Mouse (Mus musculus) MEL (cell line): ENCODE measurements around the gene Tigit. TPM values are rescaled to one million over a fixed set of nuclear protein-coding genes. Genes with fewer than 3 reads are reported as not detected.
A peak's percentile ranks its signal among the peaks of the same experiment; 100 is the strongest.

Source experiments
- DNase-seq: peaks from one replicate; pipeline ENCODE4 v3.0.0; 2011; ENCODE audit warnings: low read depth, low spot score
- H3K27ac ChIP-seq: 2 replicates; pipeline ENCODE4 v1.5.1; 2012; ENCODE audit warnings: low read depth, mild to moderate bottlenecking, control low read depth, low read length, moderate library complexity; ENCODE audit not compliant: control insufficient read depth
- H3K27me3 ChIP-seq, 2 experiments: fragments of 150-350 bp in 1 of 2; sonication (generic) in 1 of 2; 2 replicates each; pipeline ENCODE4 v1.6.1; 2012; ENCODE audit warnings: low read length in 2 of 2, mild to moderate bottlenecking in 2 of 2, improper control_type of control experiment in 1 of 2, moderate library complexity in 1 of 2; ENCODE audit not compliant: insufficient read depth in 2 of 2, control insufficient read depth in 1 of 2
- H3K36me3 ChIP-seq, 2 experiments: 2 replicates each; pipeline ENCODE4 v1.6.1; 2012 to 2014; ENCODE audit warnings: low read length in 2 of 2, improper control_type of control experiment in 1 of 2, inconsistent platforms in 1 of 2, mild to moderate bottlenecking in 1 of 2; ENCODE audit not compliant: insufficient read depth in 2 of 2, control insufficient read depth in 1 of 2
- H3K4me1 ChIP-seq, 2 experiments: fragments of 150-350 bp in 1 of 2; sonication (generic) in 1 of 2; 2 replicates each; pipeline ENCODE4 v1.6.1; 2012; ENCODE audit warnings: low read length in 2 of 2, improper control_type of control experiment in 1 of 2, mild to moderate bottlenecking in 1 of 2; ENCODE audit not compliant: insufficient read depth in 2 of 2, control insufficient read depth in 1 of 2
- H3K4me3 ChIP-seq, 2 experiments: fragments of 150-350 bp in 1 of 2; sonication (generic) in 1 of 2; 2 replicates each; pipeline ENCODE4 v1.5.1; 2012; ENCODE audit warnings: low read depth in 2 of 2, low read length in 2 of 2, mild to moderate bottlenecking in 2 of 2, moderate library complexity in 2 of 2, control low read depth in 1 of 2, improper control_type of control experiment in 1 of 2; ENCODE audit not compliant: control insufficient read depth in 1 of 2, insufficient read depth in 1 of 2
- H3K79me2 ChIP-seq: 2 replicates; pipeline ENCODE4 v1.6.1; 2012; ENCODE audit warnings: mild to moderate bottlenecking, low read length, moderate library complexity; ENCODE audit not compliant: control insufficient read depth, poor library complexity, insufficient read depth
- H3K9ac ChIP-seq: 2 replicates; pipeline ENCODE4 v1.6.1; 2012; ENCODE audit warnings: low read depth, mild to moderate bottlenecking, control low read depth, low read length, moderate library complexity; ENCODE audit not compliant: control insufficient read depth, poor library complexity, severe bottlenecking
- H3K9me3 ChIP-seq: fragments of 150-350 bp; sonication (generic); replicated peaks from 2 replicates; pipeline ENCODE4 v1.6.1; 2012; ENCODE audit warnings: mild to moderate bottlenecking, low read length, improper control_type of control experiment, moderate library complexity; ENCODE audit not compliant: insufficient read depth
- CHD1 ChIP-seq: IDR thresholded peaks from 2 replicates; pipeline ENCODE4 v1.6.1; 2012; ENCODE audit warnings: low read depth, mild to moderate bottlenecking, inconsistent platforms, low read length, improper control_type of control experiment
- EP300 ChIP-seq, 2 experiments: IDR thresholded peaks; 2 replicates each; pipeline ENCODE4 v1.6.1; 2011; ENCODE audit warnings: improper control_type of control experiment in 2 of 2, low read length in 2 of 2, low read depth in 1 of 2, mild to moderate bottlenecking in 1 of 2
- ETS1 ChIP-seq: IDR thresholded peaks from 2 replicates; pipeline ENCODE4 v1.6.1; 2012; ENCODE audit warnings: low read depth, mild to moderate bottlenecking, inconsistent platforms, low read length, improper control_type of control experiment, moderate library complexity
- GATA1 ChIP-seq: IDR thresholded peaks from 2 replicates; pipeline ENCODE4 v1.6.1; 2011; ENCODE audit warnings: low read depth, low read length, improper control_type of control experiment
- KAT2A ChIP-seq: conservative IDR thresholded peaks from 2 replicates; pipeline ENCODE4 v1.6.1; 2012; ENCODE audit warnings: low read depth, low read length, improper control_type of control experiment, inconsistent platforms
- MAFK ChIP-seq: IDR thresholded peaks from 2 replicates; pipeline ENCODE4 v1.6.1; 2011; ENCODE audit warnings: low read depth, mild to moderate bottlenecking, low read length, improper control_type of control experiment, borderline replicate concordance
- MAX ChIP-seq: IDR thresholded peaks from 2 replicates; pipeline ENCODE4 v1.6.1; 2011; ENCODE audit warnings: low read length, improper control_type of control experiment
- MEF2A ChIP-seq: IDR thresholded peaks from 2 replicates; pipeline ENCODE4 v1.6.1; 2014; ENCODE audit warnings: low read depth, mild to moderate bottlenecking, inconsistent platforms, low read length, improper control_type of control experiment; ENCODE audit not compliant: poor library complexity, insufficient replicate concordance, severe bottlenecking; ENCODE audit errors: extremely low read depth
- MYB ChIP-seq: IDR thresholded peaks from 2 replicates; pipeline ENCODE4 v1.6.1; 2011; ENCODE audit warnings: mild to moderate bottlenecking, low read depth, low read length, improper control_type of control experiment
- NELFE ChIP-seq: IDR thresholded peaks from 2 replicates; pipeline ENCODE4 v1.6.1; 2011; ENCODE audit warnings: low read depth, low read length, improper control_type of control experiment
- POLR2A ChIP-seq, 2 experiments: IDR thresholded peaks; 2 replicates each; pipeline ENCODE4 v1.6.1; 2011 to 2012; ENCODE audit warnings: low read length in 2 of 2, mild to moderate bottlenecking in 2 of 2, control low read depth in 1 of 2, improper control_type of control experiment in 1 of 2, low read depth in 1 of 2, moderate library complexity in 1 of 2; ENCODE audit not compliant: control insufficient read depth in 1 of 2, insufficient read depth in 1 of 2, poor library complexity in 1 of 2
- POLR2AphosphoS5 ChIP-seq: IDR thresholded peaks from 2 replicates; pipeline ENCODE4 v1.6.1; 2012; ENCODE audit warnings: low read depth, borderline replicate concordance, mild to moderate bottlenecking, inconsistent platforms, low read length, moderate library complexity, mixed read lengths
- RAD21 ChIP-seq: IDR thresholded peaks from 2 replicates; pipeline ENCODE4 v1.6.1; 2011; ENCODE audit warnings: mild to moderate bottlenecking, low read depth, low read length, improper control_type of control experiment
- RCOR1 ChIP-seq: IDR thresholded peaks from 2 replicates; pipeline ENCODE4 v1.6.1; 2012; ENCODE audit warnings: low read depth, mild to moderate bottlenecking, inconsistent platforms, low read length, improper control_type of control experiment
- SIN3A ChIP-seq: IDR thresholded peaks from 2 replicates; pipeline ENCODE4 v1.6.1; 2012; ENCODE audit warnings: low read length, improper control_type of control experiment, inconsistent platforms
- SMC3 ChIP-seq: IDR thresholded peaks from 2 replicates; pipeline ENCODE4 v1.6.1; 2011; ENCODE audit warnings: low read depth, low read length, improper control_type of control experiment
- TAL1 ChIP-seq: IDR thresholded peaks from 2 replicates; pipeline ENCODE4 v1.6.1; 2012; ENCODE audit warnings: mild to moderate bottlenecking, inconsistent platforms, low read length, moderate library complexity, mixed read lengths
- TBP ChIP-seq: IDR thresholded peaks from 2 replicates; pipeline ENCODE4 v1.8.0; 2011; ENCODE audit warnings: low read depth, low read length, improper control_type of control experiment
- USF1 ChIP-seq: IDR thresholded peaks from 2 replicates; pipeline ENCODE4 v1.6.1; 2014; ENCODE audit warnings: low read depth, mild to moderate bottlenecking, inconsistent platforms, low read length, improper control_type of control experiment, moderate library complexity
- USF2 ChIP-seq, 2 experiments: IDR thresholded peaks; 2 replicates each; pipeline ENCODE4 v1.6.1; 2011 to 2012; ENCODE audit warnings: improper control_type of control experiment in 2 of 2, low read length in 2 of 2, borderline replicate concordance in 1 of 2, inconsistent platforms in 1 of 2, low read depth in 1 of 2, mild to moderate bottlenecking in 1 of 2; ENCODE audit not compliant: insufficient read depth in 1 of 2
- ZC3H11A ChIP-seq: IDR thresholded peaks from 2 replicates; pipeline ENCODE4 v1.6.1; 2012; ENCODE audit warnings: low read depth, mild to moderate bottlenecking, inconsistent platforms, low read length, improper control_type of control experiment
- ZKSCAN1 ChIP-seq: IDR thresholded peaks from 2 replicates; pipeline ENCODE4 v1.6.1; 2012; ENCODE audit warnings: low read depth, mild to moderate bottlenecking, inconsistent platforms, low read length, improper control_type of control experiment, moderate library complexity
- ZNF384 ChIP-seq: IDR thresholded peaks from 2 replicates; pipeline ENCODE4 v1.6.1; 2012; ENCODE audit warnings: low read depth, mild to moderate bottlenecking, inconsistent platforms, low read length, improper control_type of control experiment
- polyA plus RNA-seq, 2 experiments: library from polyadenylated mRNA; stranded (reverse) in 1 of 2; unstranded in 1 of 2; fragments of >175 nt in 1 of 2; fragments of >200 nt in 1 of 2; gene quantifications; 2 replicates each; pipeline versions ENCODE4 v1.2.1 to v1.2.4; 2012; ENCODE audit warnings: low replicate concordance in 2 of 2, low read depth in 1 of 2; ENCODE audit not compliant: insufficient read length in 2 of 2, insufficient read depth in 1 of 2, missing spikeins in 1 of 2
- total RNA-seq: library from RNA; depleted of rRNA; stranded (reverse); fragments of 300-350 nt; gene quantifications from 2 replicates; pipeline ENCODE4 v1.2.3, GENCODE M21; 2012

The Tigit gene
- total and polyA plus RNA-seq, 3 experiments, result 0.39 to 7.5 TPM; not detected in 1

DNA sequence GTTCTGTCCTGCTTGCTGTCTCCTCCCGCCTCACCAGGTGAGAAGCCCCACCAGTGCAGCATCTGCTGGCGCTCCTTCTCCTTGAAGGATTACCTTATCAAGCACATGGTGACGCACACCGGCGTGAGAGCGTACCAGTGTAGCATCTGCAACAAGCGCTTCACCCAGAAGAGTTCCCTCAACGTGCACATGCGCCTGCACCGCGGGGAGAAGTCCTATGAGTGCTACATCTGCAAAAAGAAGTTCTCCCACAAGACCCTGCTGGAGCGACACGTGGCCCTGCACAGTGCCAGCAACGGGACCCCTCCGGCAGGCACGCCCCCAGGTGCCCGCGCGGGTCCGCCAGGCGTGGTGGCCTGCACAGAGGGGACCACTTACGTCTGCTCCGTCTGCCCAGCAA is 45.7 kb downstream of the Tigit start (continued):
- no peak for TF ChIP-seq USF2 (IDR thresholded peaks at IDR 0.05; ENCODE audit: borderline replicate concordance in 1 of 2, insufficient read depth in 1 of 2, low read depth in 1 of 2, low read length in 2 of 2)
- no peak for TF ChIP-seq CHD1
- TF ChIP-seq POLR2AphosphoS5, result no peak
- peak; percentile 27 to 60; a peak in 1 of 4 replicates for TF ChIP-seq POLR2A (IDR thresholded peaks at IDR 0.05; ENCODE audit: control insufficient read depth in 1 of 2, insufficient read depth in 1 of 2, low read depth in 1 of 2, low read length in 2 of 2, poor library complexity in 1 of 2)
- no peak for TF ChIP-seq EP300 (IDR thresholded peaks at IDR 0.05; ENCODE audit: low read depth in 1 of 2, low read length in 2 of 2)

DNA sequence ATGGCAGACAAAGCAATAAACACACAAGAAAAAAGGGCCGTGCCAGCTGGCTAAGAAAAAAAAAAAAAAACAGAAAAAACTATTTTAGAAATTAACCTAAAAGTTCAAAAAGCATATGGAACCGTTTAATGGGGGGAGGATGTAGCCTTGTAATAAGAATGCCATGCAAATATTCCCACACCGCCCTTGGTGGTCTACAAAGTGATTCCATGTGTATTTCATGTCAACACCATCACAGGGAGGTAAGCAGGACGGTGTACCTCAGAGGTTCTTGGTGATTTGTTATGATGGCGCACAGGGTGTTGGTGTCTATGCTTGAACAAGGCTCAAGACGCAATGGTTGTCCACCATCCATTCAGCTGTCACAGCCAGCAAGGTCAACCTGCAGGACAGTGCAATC is 46.6 kb downstream of the Tigit start:
- H3K9me3 ChIP-seq, result no peaks in the 10 kb centered on the region
- H3K4me1 ChIP-seq, result peaks cover 0 to 11% of the 10 kb centered on the region in 2 experiments; a peak in 2 of 4 replicates
- no peak overlapping the region for H3K27ac ChIP-seq
- no peak overlapping the region for H3K9ac ChIP-seq
- H3K27me3 ChIP-seq, result no peaks in the 10 kb centered on the region
- TF ChIP-seq GATA1, result no peak
- no peak for TF ChIP-seq TBP
- TF ChIP-seq SMC3, result no peak
- TF ChIP-seq RAD21, result no peak
- TF ChIP-seq MYB, result no peak
- TF ChIP-seq ZKSCAN1, result no peak
- TF ChIP-seq MAX, result no peak
- no peak for TF ChIP-seq MAFK
- no peak for TF ChIP-seq RCOR1
- TF ChIP-seq ETS1, result no peak
- no peak for TF ChIP-seq SIN3A
- TF ChIP-seq ZC3H11A, result no peak
- no peak for TF ChIP-seq ZNF384
- no peak for TF ChIP-seq KAT2A
- TF ChIP-seq TAL1, result no peak
- TF ChIP-seq MEF2A, result no peak
- no peak for TF ChIP-seq USF1
- no peak for TF ChIP-seq NELFE
- no peak overlapping the region for H3K4me3 ChIP-seq
- no peak for DNase-seq
- H3K79me2 ChIP-seq, result no peaks in the 10 kb centered on the region
- H3K36me3 ChIP-seq, result peaks cover 0 to 8% of the 10 kb centered on the region in 2 experiments; a peak in 2 of 4 replicates
